Mouse (Mus musculus) forebrain, embryonic 11.5 days (tissue): Measurements from ENCODE around the gene Stk32c. TPM values are rescaled to one million over a fixed set of nuclear protein-coding genes. Genes with fewer than 3 reads are reported as not detected.

ENCODE experiments used
- ATAC-seq: fragments of 200-750 bp; cut with Nextera tagmentation; replicated peaks from 2 replicates; pipeline ENCODE4 v1.8.0; 2017; ENCODE audit warnings: moderate TSS enrichment; ENCODE audit not compliant: low FRiP score
- DNase-seq: peaks from one replicate; pipeline ENCODE4 v3.0.0-alpha.2; 2017; ENCODE audit warnings: low spot score
- H3K27ac ChIP-seq: fragments of 300-500 bp; sonication (generic); 2 replicates; pipeline ENCODE4 v1.5.1; 2014; ENCODE audit warnings: low read depth, low read length
- H3K27me3 ChIP-seq: fragments of 300-500 bp; sonication (generic); 2 replicates; pipeline ENCODE4 v1.6.1; 2014; ENCODE audit warnings: mild to moderate bottlenecking, low read length, mixed read lengths; ENCODE audit not compliant: control insufficient read depth, insufficient read depth
- H3K36me3 ChIP-seq: fragments of 300-500 bp; sonication (generic); 2 replicates; pipeline ENCODE4 v1.6.1; 2014; ENCODE audit warnings: mild to moderate bottlenecking, low read length, moderate library complexity, mixed read lengths; ENCODE audit not compliant: control insufficient read depth, insufficient read depth
- H3K4me1 ChIP-seq: fragments of 300-500 bp; sonication (generic); replicated peaks from 2 replicates; pipeline ENCODE4 v1.6.1; 2014; ENCODE audit warnings: low read length, mixed read lengths; ENCODE audit not compliant: control insufficient read depth, insufficient read depth
- H3K4me2 ChIP-seq: fragments of 300-500 bp; sonication (generic); 2 replicates; pipeline ENCODE4 v1.6.1; 2014; ENCODE audit warnings: low read depth, mild to moderate bottlenecking, low read length, moderate library complexity, mixed read lengths; ENCODE audit not compliant: severe bottlenecking
- H3K4me3 ChIP-seq: fragments of 300-500 bp; sonication (generic); 2 replicates; pipeline ENCODE4 v1.5.1; 2014; ENCODE audit warnings: low read depth, low read length
- H3K9ac ChIP-seq: fragments of 300-500 bp; sonication (generic); 2 replicates; pipeline ENCODE4 v1.6.1; 2014; ENCODE audit warnings: low read length
- H3K9me3 ChIP-seq: fragments of 300-500 bp; sonication (generic); 2 replicates; pipeline ENCODE4 v1.6.1; 2016; ENCODE audit warnings: low read length, mixed read lengths; ENCODE audit not compliant: control insufficient read depth
- WGBS: fragments of 180-500 bp; shearing (Covaris S2); extraction: QIAGEN DNeasy Blood & Tissue Kit; methylation state at CpG from one replicate; pipeline ENCODE4 v1.1.7; 2014; 5-methylcytosine and 5-hydroxymethylcytosine counted together
- polyA plus RNA-seq: library from polyadenylated mRNA; unstranded; fragments of >200 nt; fragmentation: Nextera tagmentation; extraction: Ambion mirVana; gene quantifications from 2 replicates; pipeline ENCODE4 v1.2.1, GENCODE M21; 2014

Stk32c gene
- polyA plus RNA-seq, 1 experiment from 2014 or later: 0.16 TPM

- ATAC-seq (peak; percentile 60), DNase-seq (peak; percentile 73)
- Histone ChIP-seq H3K27me3 (no peaks in the 10 kb centered on the region), H3K4me3 (no peak overlapping the region), H3K27ac (no peak overlapping the region), H3K9ac (no peak overlapping the region), H3K9me3 (no peaks in the 10 kb centered on the region), H3K4me1 (no peaks in the 10 kb centered on the region), H3K36me3 (no peaks in the 10 kb centered on the region), H3K4me2 (no peak overlapping the region)
- 25% methylated on average over 7 of the region's 7 CpGs for WGBS
These were observed 13.0 kb downstream of the Stk32c start for GRCm38 (mm10) chr7:139200108-139200507.

- Histone ChIP-seq H3K4me3 (no peak overlapping the region), H3K36me3 (no peaks in the 10 kb centered on the region), H3K4me2 (no peak overlapping the region), H3K9ac (no peak overlapping the region), H3K9me3 (no peaks in the 10 kb centered on the region), H3K27ac (no peak overlapping the region), H3K4me1 (no peaks in the 10 kb centered on the region), H3K27me3 (no peaks in the 10 kb centered on the region)
- DNase-seq (no peak), ATAC-seq (no peak)
- WGBS: 85% methylated on average over 4 of the region's 4 CpGs
These were observed 16.1 kb downstream of the Stk32c start for GRCm38 (mm10) chr7:139197022-139197421.

DNA sequence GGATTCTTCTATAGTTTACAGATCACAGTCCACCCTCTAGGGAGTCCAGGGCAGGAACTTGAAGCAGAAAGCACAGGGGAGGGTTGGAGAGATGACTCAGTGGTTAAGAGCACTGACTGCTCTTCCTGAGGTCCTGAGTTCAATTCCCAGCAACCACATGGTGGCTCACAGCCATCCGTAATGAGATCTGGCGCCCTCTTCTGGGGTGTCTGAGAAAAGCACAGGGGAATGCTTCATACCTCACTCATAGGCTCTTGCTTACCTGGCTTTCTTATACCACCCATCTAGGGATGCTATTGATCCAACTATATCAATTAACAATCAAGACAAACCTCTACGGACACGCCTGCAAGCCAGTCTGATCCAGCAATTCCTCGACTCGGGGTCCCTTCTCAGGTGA, 21.5 kb downstream of the Stk32c start:
- Histone ChIP-seq H3K36me3 (no peaks in the 10 kb centered on the region), H3K9me3 (no peaks in the 10 kb centered on the region), H3K4me2 (no peak overlapping the region), H3K9ac (no peak overlapping the region), H3K4me1 (no peaks in the 10 kb centered on the region; the same call in 1 of the 2 replicates), H3K27ac (no peak overlapping the region), H3K4me3 (no peak overlapping the region), H3K27me3 (peaks cover 22% of the 10 kb centered on the region)
- 69% methylated on average over 6 of the region's 6 CpGs for WGBS
- no peak for DNase-seq
- ATAC-seq: no peak

- Histone ChIP-seq H3K9ac (no peak overlapping the region), H3K36me3 (no peaks in the 10 kb centered on the region), H3K9me3 (no peaks in the 10 kb centered on the region), H3K27me3 (peaks cover 27% of the 10 kb centered on the region), H3K4me2 (no peak overlapping the region), H3K4me1 (no peaks in the 10 kb centered on the region; the same call in 1 of the 2 replicates), H3K27ac (no peak overlapping the region), H3K4me3 (no peak overlapping the region)
- 97% methylated on average over 4 of the region's 4 CpGs for WGBS
- DNase-seq: no peak
- no peak for ATAC-seq
These were observed 22.5 kb downstream of the Stk32c start for GRCm38 (mm10) chr7:139190616-139191015.

DNA sequence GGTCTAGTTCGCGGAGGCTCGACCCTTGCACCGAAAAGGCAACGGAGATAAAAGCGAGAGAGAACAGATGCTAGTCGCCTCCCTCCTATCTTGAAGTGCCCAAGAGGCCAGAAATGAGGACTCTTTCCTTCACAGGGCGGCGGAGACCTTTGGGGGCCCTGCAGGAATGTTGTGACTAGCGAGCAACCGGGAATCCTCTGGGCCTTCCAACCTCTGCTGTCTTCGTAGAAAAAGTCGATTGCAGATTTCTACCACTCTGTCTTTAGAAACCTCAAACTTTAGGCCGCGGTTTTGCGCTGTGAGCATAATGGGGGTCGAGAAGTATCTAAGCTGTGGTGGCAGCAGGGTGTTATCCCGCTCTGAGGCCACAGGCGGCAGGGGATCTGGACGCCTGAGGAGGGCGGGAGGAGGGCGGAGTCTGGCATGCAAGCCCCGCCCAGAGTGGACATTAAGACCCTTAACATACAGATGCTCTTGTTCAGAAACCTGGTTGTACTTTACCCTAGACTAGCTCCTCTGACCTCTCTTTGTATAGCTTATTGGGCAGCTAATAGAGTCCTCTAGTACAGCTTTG, 24.4 kb downstream of the Stk32c start:
- under 1% methylated on average over 23 of the region's 23 CpGs for WGBS
- no peaks in the 10 kb centered on the region for H3K36me3 ChIP-seq
- H3K4me3 ChIP-seq: peak overlapping the region; percentile 62
- no peak overlapping the region for H3K27ac ChIP-seq
- H3K27me3 ChIP-seq: peaks cover 27% of the 10 kb centered on the region
- no peaks in the 10 kb centered on the region for H3K9me3 ChIP-seq
- H3K4me1 ChIP-seq: no peaks in the 10 kb centered on the region; the same call in 1 of the 2 replicates
- peak overlapping the region; percentile 55 for H3K9ac ChIP-seq
- peak; percentile 77 for DNase-seq
- peak overlapping the region; percentile 91 for H3K4me2 ChIP-seq
- ATAC-seq: peak; percentile 83

DNA sequence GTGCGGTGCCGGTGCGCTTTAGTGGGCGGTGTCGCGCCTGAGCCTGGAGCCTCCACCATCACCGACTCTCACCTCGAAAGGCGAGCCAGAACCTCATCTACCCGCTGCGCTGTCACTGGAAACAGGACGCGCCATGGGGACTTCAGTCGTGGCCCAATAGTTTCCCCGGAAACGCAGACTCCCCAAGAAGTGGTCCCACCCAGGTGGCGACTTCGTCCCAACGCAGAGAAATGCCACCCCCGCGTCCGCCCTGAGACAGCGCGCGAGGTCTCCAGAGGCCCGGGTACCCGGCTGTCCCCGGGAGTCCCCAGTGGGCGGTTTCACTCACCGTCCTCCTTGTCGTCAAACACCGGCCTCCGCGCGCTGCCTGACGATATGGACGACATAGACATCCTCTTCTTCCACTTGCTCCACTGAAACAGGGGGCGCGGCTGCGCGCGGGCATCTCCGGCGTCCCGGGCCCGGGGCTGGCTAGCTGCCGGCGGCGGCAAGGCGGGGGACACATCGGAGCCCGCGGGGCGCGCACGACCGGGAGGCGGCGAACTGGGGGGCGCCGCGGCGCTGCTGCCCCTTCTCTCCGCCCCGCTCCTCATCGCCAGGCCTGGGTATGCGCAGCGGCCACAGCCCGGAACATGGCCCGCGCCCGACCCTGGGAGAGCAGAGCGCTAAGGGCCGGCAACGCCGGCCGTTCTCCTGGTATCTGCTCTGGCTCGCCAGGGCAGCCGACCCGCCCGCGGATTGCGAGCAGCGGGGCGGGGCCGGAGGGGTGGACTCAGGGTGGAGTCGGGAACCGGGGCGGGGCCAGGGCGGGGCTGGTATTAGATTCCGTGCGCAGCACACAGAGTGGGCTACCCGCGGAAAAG, 25.1 kb downstream of the Stk32c start:
- no peaks in the 10 kb centered on the region for H3K36me3 ChIP-seq
- H3K4me2 ChIP-seq: peak overlapping the region; percentile 91
- WGBS: under 1% methylated on average over 90 of the region's 94 CpGs
- H3K27ac ChIP-seq: no peak overlapping the region
- H3K9me3 ChIP-seq: no peaks in the 10 kb centered on the region
- peak overlapping the region; percentile 62 for H3K4me3 ChIP-seq
- peaks cover 27% of the 10 kb centered on the region for H3K27me3 ChIP-seq
- DNase-seq (peak; percentile 93), ATAC-seq (peak; percentile 96)
- H3K9ac ChIP-seq: peak overlapping the region; percentile 55
- no peaks in the 10 kb centered on the region; the same call in 1 of the 2 replicates for H3K4me1 ChIP-seq

GRCm38 (mm10) chr7:139187277-139187676, 25.8 kb downstream of the Stk32c start:
- H3K4me1 ChIP-seq: no peaks in the 10 kb centered on the region; the same call in 1 of the 2 replicates
- H3K9me3 ChIP-seq: no peaks in the 10 kb centered on the region
- H3K36me3 ChIP-seq: no peaks in the 10 kb centered on the region
- no peak overlapping the region for H3K9ac ChIP-seq
- peak overlapping the region; percentile 62 for H3K4me3 ChIP-seq
- ATAC-seq (no peak), DNase-seq (peak; percentile 51)
- H3K4me2 ChIP-seq: peak overlapping the region; percentile 91
- H3K27me3 ChIP-seq: peaks cover 27% of the 10 kb centered on the region
- H3K27ac ChIP-seq: no peak overlapping the region
- WGBS: 35% methylated on average over 7 of the region's 7 CpGs

GRCm38 (mm10) chr7:139186436-139186835, 26.7 kb downstream of the Stk32c start:
- Histone ChIP-seq H3K4me3 (no peak overlapping the region), H3K27me3 (peaks cover 27% of the 10 kb centered on the region)

More at GRCm38 (mm10) chr7:139186436-139186835, 26.7 kb downstream of the Stk32c start:
- 84% methylated on average over 8 of the region's 8 CpGs for WGBS
- no peak for DNase-seq
- H3K9ac ChIP-seq: no peak overlapping the region
- no peak overlapping the region for H3K27ac ChIP-seq
- no peak overlapping the region for H3K4me2 ChIP-seq
- no peaks in the 10 kb centered on the region for H3K9me3 ChIP-seq
- no peaks in the 10 kb centered on the region for H3K36me3 ChIP-seq
- ATAC-seq: no peak
- H3K4me1 ChIP-seq: no peaks in the 10 kb centered on the region; the same call in 1 of the 2 replicates
